Mouse (Mus musculus) gastrocnemius, postnatal 14 days (tissue): ENCODE measurements around the gene Atp2b4. TPM values are rescaled to one million over a fixed set of nuclear protein-coding genes. Genes with fewer than 3 reads are reported as not detected.

ENCODE experiments used
- DNase-seq: peaks from one replicate; pipeline ENCODE4 v3.0.0; 2021; ENCODE audit warnings: mixed read lengths
- intact Hi-C: fragments of 180-260 bp; cut with DNase I; formaldehyde crosslinking; loops from one replicate; pipeline ENCODE4 v1.15.1; 2025; ENCODE audit warnings: low total_unique reads
- total RNA-seq, 2 experiments: library from RNA; stranded (reverse); gene quantifications; 2 replicates each; pipeline ENCODE4 v1.2.3; 2021

Atp2b4 gene
- total RNA-seq, 2 experiments from 2014 or later: 22.1 to 24.4 TPM

DNA sequence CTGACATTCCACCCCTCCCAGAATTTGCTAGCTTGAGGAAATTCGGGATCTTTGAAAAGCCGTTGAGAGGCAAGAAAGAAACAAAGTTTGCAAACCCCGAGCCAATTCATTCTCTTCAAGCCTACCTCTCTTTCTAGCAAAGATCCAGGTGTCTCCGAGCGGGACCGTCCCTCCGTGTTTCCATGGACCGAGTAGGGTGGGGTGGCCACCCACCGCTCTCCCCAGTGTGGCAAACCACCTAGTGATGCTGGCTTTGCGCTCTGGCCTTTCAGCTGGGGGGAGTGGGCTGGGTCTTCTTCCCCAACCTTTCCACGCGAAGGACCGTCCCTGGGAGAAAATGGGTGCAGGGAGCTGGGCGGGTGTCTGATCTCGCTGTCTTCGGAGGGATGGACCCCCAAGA, 329 bp downstream of the Atp2b4 start:
- DNase-seq: peak; percentile 18
- intact Hi-C loops: no loop called here

GRCm38 (mm10) chr1:133799686-133800445, 975 bp downstream of the Atp2b4 start:
- DNase-seq: no peak
- intact Hi-C loops: loop anchor here (5.0 kb wide), 1 partner anchor 53 kb away; no protein-coding TSS in a partner anchor

GRCm38 (mm10) chr1:133798821-133799415, 1.9 kb downstream of the Atp2b4 start:
- intact Hi-C loops: loop anchor here (5.0 kb wide), 1 partner anchor 52 kb away; no protein-coding TSS in a partner anchor
- no peak for DNase-seq

DNA sequence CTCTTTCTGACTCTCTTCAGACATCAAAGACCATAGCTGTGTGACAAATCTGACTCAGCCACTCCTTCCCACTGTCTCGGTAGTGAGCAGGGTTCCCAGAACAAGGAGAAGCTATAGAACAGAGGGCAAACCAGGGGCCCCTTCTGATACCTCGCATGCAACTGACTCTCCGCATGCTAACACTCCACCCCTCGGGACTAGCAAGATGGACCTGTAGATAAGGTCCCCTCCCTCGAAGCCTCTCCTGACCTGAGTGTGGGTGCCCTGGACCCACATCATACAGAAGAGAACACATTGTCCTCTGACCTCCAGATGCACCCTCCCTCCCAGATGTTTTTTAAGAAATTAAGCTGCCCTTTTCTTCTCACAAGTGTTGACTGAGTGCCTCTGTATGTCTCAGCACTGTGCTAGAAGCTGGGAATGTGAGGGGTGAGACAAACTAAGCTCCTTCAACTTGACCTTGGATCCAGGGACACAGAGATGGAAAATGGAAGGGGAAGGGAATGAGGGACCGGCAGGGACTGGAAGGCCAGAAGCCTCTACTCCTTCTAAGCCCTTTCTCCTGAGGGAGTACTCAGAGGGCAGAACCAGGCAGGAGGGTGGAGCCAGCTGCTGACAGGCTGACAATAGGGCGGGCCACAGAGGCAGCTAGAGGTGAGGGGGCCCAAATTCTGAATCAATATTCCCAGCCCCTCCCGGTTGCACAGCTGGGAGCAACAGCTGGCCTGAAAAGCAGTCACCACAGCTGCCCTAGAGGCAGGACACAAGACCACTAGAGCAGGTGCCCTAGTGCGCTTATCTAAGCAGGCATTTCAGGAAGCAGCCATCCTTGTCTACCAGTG, 2.6 kb downstream of the Atp2b4 start:
- no peak for DNase-seq
- intact Hi-C loops: loop anchor here (5.0 kb wide), 1 partner anchor 51 kb away; no protein-coding TSS in a partner anchor

DNA sequence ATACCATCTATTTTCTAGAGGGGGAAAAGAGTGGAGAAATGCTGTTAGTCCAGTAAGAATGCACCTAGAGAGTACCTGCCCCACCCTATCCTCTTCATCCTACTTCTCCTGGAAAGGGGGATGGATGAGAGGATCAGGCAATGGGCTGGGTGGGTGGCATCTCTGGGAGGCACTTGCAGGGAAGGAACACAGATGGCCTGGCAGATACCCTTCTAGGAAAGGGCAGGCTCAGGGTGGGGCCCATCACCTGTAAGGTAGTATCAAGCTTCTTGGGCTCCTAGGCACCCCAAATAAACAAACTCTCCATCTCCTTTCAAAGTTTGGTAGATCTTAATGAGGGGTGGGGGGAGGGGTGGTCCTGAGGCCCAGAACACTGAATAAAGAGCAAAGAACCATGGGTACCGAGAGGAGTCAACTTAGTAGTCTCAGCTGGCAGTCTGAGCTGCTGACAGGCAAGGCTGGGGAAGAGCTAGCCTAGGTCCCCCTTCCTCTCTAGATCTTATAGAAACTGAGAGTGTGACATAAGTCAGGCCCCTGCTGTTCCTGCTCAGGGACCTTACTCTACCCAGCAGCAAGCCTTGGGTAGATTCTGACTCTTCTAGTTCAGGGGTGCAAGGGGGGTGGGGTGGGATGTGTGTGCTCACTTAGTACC, 3.4 kb downstream of the Atp2b4 start:
- no peak for DNase-seq
- intact Hi-C loops: loop anchor here (5.0 kb wide), 1 partner anchor 50 kb away; no protein-coding TSS in a partner anchor

GRCm38 (mm10) chr1:133793646-133794045, 7.2 kb downstream of the Atp2b4 start:
- DNase-seq: no peak
- intact Hi-C loops: no loop called here

DNA sequence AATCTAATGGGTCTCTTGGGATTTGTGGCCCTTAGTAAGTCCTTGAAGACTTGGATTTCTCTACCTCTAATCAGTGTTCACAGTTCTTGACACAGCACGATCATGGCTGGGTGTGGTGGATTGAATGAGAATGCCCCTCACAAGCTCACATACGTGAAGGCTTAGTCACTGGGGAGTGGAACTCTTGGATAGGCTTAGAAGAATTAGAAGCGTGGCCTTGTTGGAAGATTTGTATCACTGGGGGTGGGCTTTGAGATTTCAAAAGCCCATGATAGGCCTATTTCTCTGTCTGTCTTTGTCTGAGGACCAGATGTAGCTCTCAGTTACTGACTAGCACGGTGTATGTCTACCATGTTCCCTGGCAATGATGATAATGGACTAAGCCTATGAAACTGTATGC, 10.8 kb downstream of the Atp2b4 start:
- no peak for DNase-seq
- intact Hi-C loops: no loop called here

GRCm38 (mm10) chr1:133788864-133789263, 12.0 kb downstream of the Atp2b4 start:
- intact Hi-C loops: no loop called here
- DNase-seq: no peak

GRCm38 (mm10) chr1:133787500-133788210, 13.2 kb downstream of the Atp2b4 start:
- intact Hi-C loops: no loop called here
- DNase-seq: no peak

GRCm38 (mm10) chr1:133784621-133785020, 16.2 kb downstream of the Atp2b4 start:
- DNase-seq: no peak
- intact Hi-C loops: no loop called here

- DNase-seq: no peak
- intact Hi-C loops: no loop called here
These were observed 19.3 kb downstream of the Atp2b4 start for GRCm38 (mm10) chr1:133781531-133781930.

DNA sequence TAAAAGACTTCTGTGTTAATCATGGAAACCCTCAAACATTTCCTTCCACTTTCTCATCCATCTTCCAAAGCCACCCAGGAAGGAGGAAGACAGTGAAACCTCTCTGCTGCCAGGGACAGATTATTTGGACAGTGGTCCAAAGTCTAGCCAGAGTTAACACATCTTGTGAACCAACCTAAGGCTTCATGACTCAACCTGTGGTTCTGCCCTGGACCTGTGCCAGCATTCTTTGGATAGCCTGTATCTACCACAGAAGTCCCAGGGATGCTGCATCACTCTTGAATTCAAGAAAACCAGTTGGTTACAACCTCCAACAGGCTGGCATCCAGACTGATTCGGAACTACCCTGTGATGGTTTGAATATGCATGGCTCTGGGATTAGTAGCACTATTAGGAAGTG, 21.8 kb downstream of the Atp2b4 start:
- intact Hi-C loops: no loop called here
- no peak for DNase-seq

DNA sequence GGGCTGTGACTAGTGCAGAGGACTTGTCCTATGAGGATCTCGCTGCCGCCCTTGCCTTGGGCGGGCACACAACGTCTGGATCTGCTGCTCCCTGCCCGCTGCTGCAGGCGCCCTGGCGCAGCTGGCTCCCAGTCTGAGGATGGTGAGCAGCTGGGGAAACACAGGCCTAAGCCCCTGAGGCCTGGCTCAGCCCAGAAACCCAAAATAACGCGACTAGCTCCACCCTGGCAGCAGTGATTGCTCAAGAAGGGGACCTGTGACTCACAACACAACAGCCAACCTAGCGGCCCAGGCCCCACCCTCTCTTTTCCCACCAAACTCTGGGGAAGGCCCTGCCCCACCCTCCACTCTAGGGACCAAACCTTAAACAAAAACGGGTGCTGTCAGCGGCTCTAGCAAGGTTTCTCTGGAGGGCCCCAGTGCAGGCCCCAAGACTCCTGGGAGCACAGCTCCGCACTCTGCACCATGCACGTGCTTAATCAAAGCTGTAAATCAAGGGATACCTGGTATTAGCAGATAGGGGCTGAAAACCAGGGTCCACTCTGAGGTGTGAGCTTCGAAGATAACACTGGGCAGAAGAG, 23.1 kb downstream of the Atp2b4 start:
- intact Hi-C loops: no loop called here
- no peak for DNase-seq

DNA sequence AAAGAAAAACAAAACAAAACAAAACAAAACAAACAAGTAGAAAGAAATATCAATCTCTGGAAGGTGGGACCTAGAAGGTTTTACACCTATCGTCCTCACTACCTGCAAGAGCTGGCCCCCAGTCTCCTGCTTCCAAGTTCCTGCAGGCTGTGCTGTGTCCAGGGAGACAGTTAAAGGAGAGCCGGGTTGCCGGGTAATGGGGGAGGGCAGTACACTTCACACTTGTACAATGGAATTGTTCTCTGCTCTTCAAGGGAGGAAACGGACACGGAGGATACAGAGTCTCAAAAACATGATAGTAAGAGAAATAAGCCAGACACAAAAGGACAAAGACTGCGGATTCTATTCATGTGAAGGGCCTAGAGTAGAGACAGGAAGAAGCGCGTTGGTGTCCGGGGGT, 28.3 kb downstream of the Atp2b4 start:
- DNase-seq: no peak
- intact Hi-C loops: no loop called here

- DNase-seq: no peak
- intact Hi-C loops: no loop called here
These were observed 28.9 kb downstream of the Atp2b4 start for GRCm38 (mm10) chr1:133771831-133772399.

GRCm38 (mm10) chr1:133767994-133768393, 32.8 kb downstream of the Atp2b4 start:
- intact Hi-C loops: no loop called here
- no peak for DNase-seq

- no peak for DNase-seq
These were observed 33.8 kb downstream of the Atp2b4 start for GRCm38 (mm10) chr1:133766901-133767529.

GRCm38 (mm10) chr1:133765376-133765775, 35.5 kb downstream of the Atp2b4 start:
- intact Hi-C loops: no loop called here
- DNase-seq: no peak

More at GRCm38 (mm10) chr1:133766901-133767529, 33.8 kb downstream of the Atp2b4 start:
- intact Hi-C loops: no loop called here
